Mouse (Mus musculus) adrenal gland, postnatal 14 days (tissue): ENCODE measurements around the gene Ikbip. TPM values are rescaled to one million over a fixed set of nuclear protein-coding genes. Genes with fewer than 3 reads are reported as not detected.

Experiments
- DNase-seq: peaks from one replicate; pipeline ENCODE4 v3.0.0; 2021; ENCODE audit warnings: mixed read lengths
- total RNA-seq: library from RNA; stranded (reverse); gene quantifications from 2 replicates; pipeline ENCODE4 v1.2.3, GENCODE M21; 2021

Gene Ikbip
- total RNA-seq, 1 experiment from 2014 or later, result 30.8 TPM

GRCm38 (mm10) chr10:91116958-91117357 lies 34.2 kb downstream of the Ikbip start:
- no peak for DNase-seq

- no peak for DNase-seq
These were observed 39.9 kb downstream of the Ikbip start for GRCm38 (mm10) chr10:91122646-91123045.

GRCm38 (mm10) chr10:91123281-91123827 lies 40.6 kb downstream of the Ikbip start:
- peak; percentile 89 for DNase-seq

GRCm38 (mm10) chr10:91123828-91124822 lies 41.4 kb downstream of the Ikbip start, which contains the start of gene Slc25a3:
Gene Slc25a3, minus strand, starts transcription at chr10:91124059.
- peak; percentile 98 for DNase-seq

GRCm38 (mm10) chr10:91126618-91127355 lies 44.0 kb downstream of the Ikbip start:
- DNase-seq, result peak; percentile 25

- no peak for DNase-seq
These were observed 44.7 kb downstream of the Ikbip start for GRCm38 (mm10) chr10:91127395-91127794.

GRCm38 (mm10) chr10:91128551-91129160 lies 45.9 kb downstream of the Ikbip start:
- DNase-seq, result peak; percentile 46

GRCm38 (mm10) chr10:91130792-91131191 lies 48.1 kb downstream of the Ikbip start:
- no peak for DNase-seq

- no peak for DNase-seq
These were observed 48.8 kb downstream of the Ikbip start for GRCm38 (mm10) chr10:91131565-91131964.

GRCm38 (mm10) chr10:91135302-91135972 lies 52.7 kb downstream of the Ikbip start:
- no peak for DNase-seq

GRCm38 (mm10) chr10:91137400-91137799 lies 54.7 kb downstream of the Ikbip start:
- DNase-seq, result no peak

- peak; percentile 51 for DNase-seq
These were observed 55.6 kb downstream of the Ikbip start for GRCm38 (mm10) chr10:91138317-91138716.

GRCm38 (mm10) chr10:91139148-91139766 lies 56.5 kb downstream of the Ikbip start:
- no peak for DNase-seq

- no peak for DNase-seq
These were observed 58.8 kb downstream of the Ikbip start for GRCm38 (mm10) chr10:91141564-91141963.

- no peak for DNase-seq
These were observed 60.0 kb downstream of the Ikbip start for GRCm38 (mm10) chr10:91142654-91143191.

- no peak for DNase-seq
These were observed 60.8 kb downstream of the Ikbip start for GRCm38 (mm10) chr10:91143313-91144230.

GRCm38 (mm10) chr10:91145413-91145812 lies 62.7 kb downstream of the Ikbip start:
- no peak for DNase-seq
